Mouse (Mus musculus) MEL (cell line): ENCODE measurements around the gene Sox1. TPM values are rescaled to one million over a fixed set of nuclear protein-coding genes. Genes with fewer than 3 reads are reported as not detected.

Source experiments
- DNase-seq: peaks from one replicate; pipeline ENCODE4 v3.0.0; 2011; ENCODE audit warnings: low read depth, low spot score
- H3K27ac ChIP-seq: 2 replicates; pipeline ENCODE4 v1.5.1; 2012; ENCODE audit warnings: low read depth, mild to moderate bottlenecking, control low read depth, low read length, moderate library complexity; ENCODE audit not compliant: control insufficient read depth
- H3K27me3 ChIP-seq, 2 experiments: fragments of 150-350 bp in 1 of 2; sonication (generic) in 1 of 2; 2 replicates each; pipeline ENCODE4 v1.6.1; 2012; ENCODE audit warnings: low read length in 2 of 2, mild to moderate bottlenecking in 2 of 2, improper control_type of control experiment in 1 of 2, moderate library complexity in 1 of 2; ENCODE audit not compliant: insufficient read depth in 2 of 2, control insufficient read depth in 1 of 2
- H3K36me3 ChIP-seq, 2 experiments: 2 replicates each; pipeline ENCODE4 v1.6.1; 2012 to 2014; ENCODE audit warnings: low read length in 2 of 2, improper control_type of control experiment in 1 of 2, inconsistent platforms in 1 of 2, mild to moderate bottlenecking in 1 of 2; ENCODE audit not compliant: insufficient read depth in 2 of 2, control insufficient read depth in 1 of 2
- H3K4me1 ChIP-seq, 2 experiments: fragments of 150-350 bp in 1 of 2; sonication (generic) in 1 of 2; 2 replicates each; pipeline ENCODE4 v1.6.1; 2012; ENCODE audit warnings: low read length in 2 of 2, improper control_type of control experiment in 1 of 2, mild to moderate bottlenecking in 1 of 2; ENCODE audit not compliant: insufficient read depth in 2 of 2, control insufficient read depth in 1 of 2
- H3K4me3 ChIP-seq, 2 experiments: fragments of 150-350 bp in 1 of 2; sonication (generic) in 1 of 2; 2 replicates each; pipeline ENCODE4 v1.5.1; 2012; ENCODE audit warnings: low read depth in 2 of 2, low read length in 2 of 2, mild to moderate bottlenecking in 2 of 2, moderate library complexity in 2 of 2, control low read depth in 1 of 2, improper control_type of control experiment in 1 of 2; ENCODE audit not compliant: control insufficient read depth in 1 of 2, insufficient read depth in 1 of 2
- H3K79me2 ChIP-seq: 2 replicates; pipeline ENCODE4 v1.6.1; 2012; ENCODE audit warnings: mild to moderate bottlenecking, low read length, moderate library complexity; ENCODE audit not compliant: control insufficient read depth, poor library complexity, insufficient read depth
- H3K9ac ChIP-seq: 2 replicates; pipeline ENCODE4 v1.6.1; 2012; ENCODE audit warnings: low read depth, mild to moderate bottlenecking, control low read depth, low read length, moderate library complexity; ENCODE audit not compliant: control insufficient read depth, poor library complexity, severe bottlenecking
- H3K9me3 ChIP-seq: fragments of 150-350 bp; sonication (generic); replicated peaks from 2 replicates; pipeline ENCODE4 v1.6.1; 2012; ENCODE audit warnings: mild to moderate bottlenecking, low read length, improper control_type of control experiment, moderate library complexity; ENCODE audit not compliant: insufficient read depth
- BHLHE40 ChIP-seq: IDR thresholded peaks from 2 replicates; pipeline ENCODE4 v1.6.1; 2012; ENCODE audit warnings: low read depth, mild to moderate bottlenecking, inconsistent platforms, low read length, improper control_type of control experiment, borderline replicate concordance
- CHD1 ChIP-seq: IDR thresholded peaks from 2 replicates; pipeline ENCODE4 v1.6.1; 2012; ENCODE audit warnings: low read depth, mild to moderate bottlenecking, inconsistent platforms, low read length, improper control_type of control experiment
- CHD2 ChIP-seq: IDR thresholded peaks from 2 replicates; pipeline ENCODE4 v1.6.1; 2011; ENCODE audit warnings: low read length, improper control_type of control experiment
- CTCF ChIP-seq, 3 experiments: IDR thresholded peaks in 2 of 3; conservative IDR thresholded peaks in 1 of 3; 2 replicates each; pipeline ENCODE4 v1.5.1; 2011 to 2012; ENCODE audit warnings: low read length in 3 of 3, low read depth in 2 of 3, mild to moderate bottlenecking in 2 of 3, improper control_type of control experiment in 1 of 3, inconsistent platforms in 1 of 3, mixed read lengths in 1 of 3, moderate library complexity in 1 of 3; ENCODE audit not compliant: control insufficient read depth in 1 of 3, insufficient read depth in 1 of 3, poor library complexity in 1 of 3, severe bottlenecking in 1 of 3
- E2F4 ChIP-seq: IDR thresholded peaks from 2 replicates; pipeline ENCODE4 v1.6.1; 2011; ENCODE audit warnings: low read depth, low read length, improper control_type of control experiment, borderline replicate concordance
- ELF1 ChIP-seq: IDR thresholded peaks from 2 replicates; pipeline ENCODE4 v1.6.1; 2014; ENCODE audit warnings: low read depth, mild to moderate bottlenecking, inconsistent platforms, low read length, improper control_type of control experiment, moderate library complexity
- EP300 ChIP-seq, 2 experiments: IDR thresholded peaks; 2 replicates each; pipeline ENCODE4 v1.6.1; 2011; ENCODE audit warnings: improper control_type of control experiment in 2 of 2, low read length in 2 of 2, low read depth in 1 of 2, mild to moderate bottlenecking in 1 of 2
- ETS1 ChIP-seq: IDR thresholded peaks from 2 replicates; pipeline ENCODE4 v1.6.1; 2012; ENCODE audit warnings: low read depth, mild to moderate bottlenecking, inconsistent platforms, low read length, improper control_type of control experiment, moderate library complexity
- GATA1 ChIP-seq: IDR thresholded peaks from 2 replicates; pipeline ENCODE4 v1.6.1; 2011; ENCODE audit warnings: low read depth, low read length, improper control_type of control experiment
- JUND ChIP-seq: IDR thresholded peaks from 2 replicates; pipeline ENCODE4 v1.6.1; 2011; ENCODE audit warnings: low read depth, mild to moderate bottlenecking, improper control_type of control experiment, low read length
- MAZ ChIP-seq: IDR thresholded peaks from 2 replicates; pipeline ENCODE4 v1.6.1; 2012; ENCODE audit warnings: low read depth, mild to moderate bottlenecking, inconsistent platforms, low read length, improper control_type of control experiment
- MXI1 ChIP-seq: IDR thresholded peaks from 2 replicates; pipeline ENCODE4 v1.6.1; 2011; ENCODE audit warnings: mild to moderate bottlenecking, low read depth, low read length, improper control_type of control experiment
- MYB ChIP-seq: IDR thresholded peaks from 2 replicates; pipeline ENCODE4 v1.6.1; 2011; ENCODE audit warnings: mild to moderate bottlenecking, low read depth, low read length, improper control_type of control experiment
- MYC ChIP-seq: IDR thresholded peaks from 2 replicates; pipeline ENCODE4 v1.6.1; 2011; ENCODE audit warnings: low read depth, mild to moderate bottlenecking, low read length, improper control_type of control experiment, moderate library complexity
- POLR2A ChIP-seq, 2 experiments: IDR thresholded peaks; 2 replicates each; pipeline ENCODE4 v1.6.1; 2011 to 2012; ENCODE audit warnings: low read length in 2 of 2, mild to moderate bottlenecking in 2 of 2, control low read depth in 1 of 2, improper control_type of control experiment in 1 of 2, low read depth in 1 of 2, moderate library complexity in 1 of 2; ENCODE audit not compliant: control insufficient read depth in 1 of 2, insufficient read depth in 1 of 2, poor library complexity in 1 of 2
- POLR2AphosphoS5 ChIP-seq: IDR thresholded peaks from 2 replicates; pipeline ENCODE4 v1.6.1; 2012; ENCODE audit warnings: low read depth, borderline replicate concordance, mild to moderate bottlenecking, inconsistent platforms, low read length, moderate library complexity, mixed read lengths
- RAD21 ChIP-seq: IDR thresholded peaks from 2 replicates; pipeline ENCODE4 v1.6.1; 2011; ENCODE audit warnings: mild to moderate bottlenecking, low read depth, low read length, improper control_type of control experiment
- RCOR1 ChIP-seq: IDR thresholded peaks from 2 replicates; pipeline ENCODE4 v1.6.1; 2012; ENCODE audit warnings: low read depth, mild to moderate bottlenecking, inconsistent platforms, low read length, improper control_type of control experiment
- SIN3A ChIP-seq: IDR thresholded peaks from 2 replicates; pipeline ENCODE4 v1.6.1; 2012; ENCODE audit warnings: low read length, improper control_type of control experiment, inconsistent platforms
- SMC3 ChIP-seq: IDR thresholded peaks from 2 replicates; pipeline ENCODE4 v1.6.1; 2011; ENCODE audit warnings: low read depth, low read length, improper control_type of control experiment
- TBP ChIP-seq: IDR thresholded peaks from 2 replicates; pipeline ENCODE4 v1.8.0; 2011; ENCODE audit warnings: low read depth, low read length, improper control_type of control experiment
- TCF12 ChIP-seq: IDR thresholded peaks from 2 replicates; pipeline ENCODE4 v1.6.1; 2014; ENCODE audit warnings: low read depth, mild to moderate bottlenecking, inconsistent platforms, low read length, improper control_type of control experiment, moderate library complexity
- USF1 ChIP-seq: IDR thresholded peaks from 2 replicates; pipeline ENCODE4 v1.6.1; 2014; ENCODE audit warnings: low read depth, mild to moderate bottlenecking, inconsistent platforms, low read length, improper control_type of control experiment, moderate library complexity
- USF2 ChIP-seq, 2 experiments: IDR thresholded peaks; 2 replicates each; pipeline ENCODE4 v1.6.1; 2011 to 2012; ENCODE audit warnings: improper control_type of control experiment in 2 of 2, low read length in 2 of 2, borderline replicate concordance in 1 of 2, inconsistent platforms in 1 of 2, low read depth in 1 of 2, mild to moderate bottlenecking in 1 of 2; ENCODE audit not compliant: insufficient read depth in 1 of 2
- ZKSCAN1 ChIP-seq: IDR thresholded peaks from 2 replicates; pipeline ENCODE4 v1.6.1; 2012; ENCODE audit warnings: low read depth, mild to moderate bottlenecking, inconsistent platforms, low read length, improper control_type of control experiment, moderate library complexity
- polyA plus RNA-seq, 2 experiments: library from polyadenylated mRNA; stranded (reverse) in 1 of 2; unstranded in 1 of 2; fragments of >175 nt in 1 of 2; fragments of >200 nt in 1 of 2; gene quantifications; 2 replicates each; pipeline versions ENCODE4 v1.2.1 to v1.2.4; 2012; ENCODE audit warnings: low replicate concordance in 2 of 2, low read depth in 1 of 2; ENCODE audit not compliant: insufficient read length in 2 of 2, insufficient read depth in 1 of 2, missing spikeins in 1 of 2
- total RNA-seq: library from RNA; depleted of rRNA; stranded (reverse); fragments of 300-350 nt; gene quantifications from 2 replicates; pipeline ENCODE4 v1.2.3, GENCODE M21; 2012

The Sox1 gene
- total and polyA plus RNA-seq, 3 experiments = not detected

DNA sequence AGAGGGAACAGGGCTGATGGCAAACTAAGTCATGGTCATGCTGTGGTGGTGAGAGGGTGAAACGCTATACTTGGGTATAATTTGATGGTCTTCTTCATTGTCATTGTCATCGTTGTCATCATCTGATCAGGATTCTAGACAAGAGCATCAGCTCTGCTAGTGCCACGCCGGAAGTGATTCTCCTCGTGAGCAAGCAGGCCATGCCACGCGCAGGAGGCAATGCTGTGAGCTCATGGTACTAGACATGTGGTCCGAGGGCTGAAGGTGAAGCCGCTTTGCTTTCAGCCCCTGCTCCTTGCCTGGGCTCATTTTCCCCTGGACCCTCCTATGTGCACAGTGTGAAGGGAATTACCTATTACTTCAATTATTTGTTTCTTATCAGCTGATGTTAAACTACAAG lies 32.3 kb downstream of the Sox1 start:
- Histone ChIP-seq H3K79me2 (no peaks in the 10 kb centered on the region), H3K4me1 (no peaks in the 10 kb centered on the region), H3K9ac (no peak overlapping the region), H3K4me3 (no peak overlapping the region), H3K27me3 (no peaks in the 10 kb centered on the region), H3K9me3 (no peaks in the 10 kb centered on the region), H3K36me3 (no peaks in the 10 kb centered on the region)
- TF ChIP-seq ZKSCAN1 (no peak), CHD1 (no peak), ETS1 (no peak), MYC (no peak), GATA1 (no peak), ELF1 (no peak), JUND (no peak), SMC3 (no peak), MAZ (no peak), MYB (no peak), E2F4 (no peak), POLR2A (IDR thresholded peaks at IDR 0.05; ENCODE audit: control insufficient read depth in 1 of 2, insufficient read depth in 1 of 2, low read depth in 1 of 2, low read length in 2 of 2, poor library complexity in 1 of 2) (no peak), CHD2 (no peak), SIN3A (no peak), USF2 (IDR thresholded peaks at IDR 0.05; ENCODE audit: borderline replicate concordance in 1 of 2, insufficient read depth in 1 of 2, low read depth in 1 of 2, low read length in 2 of 2) (no peak), RAD21 (no peak), RCOR1 (no peak), POLR2AphosphoS5 (no peak), TCF12 (no peak), MXI1 (no peak)
- TF ChIP-seq, all 39 proteins: peak for 0
- H3K27ac ChIP-seq = no peak overlapping the region
- DNase-seq = no peak

DNA sequence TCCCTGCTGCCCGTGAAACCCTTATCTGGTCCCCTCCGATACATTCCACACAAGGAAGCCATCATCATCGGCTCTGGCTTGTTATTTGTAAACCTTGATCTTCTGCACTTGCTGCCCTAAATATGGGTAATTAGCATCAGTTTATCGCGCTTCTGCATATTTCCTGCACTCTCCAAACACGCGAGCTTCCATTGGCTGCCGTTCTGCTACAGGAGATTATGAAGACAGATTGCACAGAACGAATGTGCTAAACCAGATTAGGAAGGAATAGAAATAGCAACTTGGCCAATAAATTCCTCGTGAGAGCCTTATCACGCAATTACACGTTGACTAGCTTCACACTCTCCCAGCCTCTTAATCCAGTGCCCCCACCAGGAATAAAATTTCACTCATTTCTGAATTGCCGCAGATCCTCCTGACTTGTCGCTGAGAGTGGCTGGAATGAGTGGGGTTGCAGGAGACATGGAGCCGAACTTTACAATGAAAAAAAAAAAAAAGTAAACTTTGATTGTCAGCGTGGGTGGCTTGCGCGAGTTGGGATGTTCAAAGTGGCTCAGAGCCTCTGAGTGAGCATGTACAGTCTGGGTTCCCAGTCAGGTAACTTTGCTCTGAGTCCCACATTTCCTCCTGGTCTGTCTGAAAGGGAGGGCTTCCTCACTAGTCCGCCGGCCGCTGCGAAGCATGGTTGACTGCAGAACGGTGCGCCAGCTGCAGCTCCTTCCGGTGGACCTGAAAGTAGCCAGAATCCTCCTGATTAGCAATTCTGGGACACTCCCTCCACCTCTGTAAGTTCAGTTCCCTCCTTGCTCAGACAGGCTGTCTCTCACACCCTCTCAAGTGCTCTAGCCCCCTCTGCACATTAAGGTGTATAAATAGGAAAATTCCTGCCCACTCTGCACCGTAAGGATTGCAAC lies 33.0 kb downstream of the Sox1 start:
- no peak for DNase-seq
- no peaks in the 10 kb centered on the region for H3K9me3 ChIP-seq
- H3K4me3 ChIP-seq = no peak overlapping the region
- H3K9ac ChIP-seq = no peak overlapping the region
- H3K79me2 ChIP-seq = no peaks in the 10 kb centered on the region
- H3K27ac ChIP-seq = no peak overlapping the region
- no peaks in the 10 kb centered on the region for H3K4me1 ChIP-seq
- H3K36me3 ChIP-seq = no peaks in the 10 kb centered on the region
- TF ChIP-seq SIN3A = no peak
- TF ChIP-seq TBP = no peak
- no peak for TF ChIP-seq EP300 (IDR thresholded peaks at IDR 0.05; ENCODE audit: low read depth in 1 of 2, low read length in 2 of 2)
- no peak for TF ChIP-seq SMC3
- TF ChIP-seq RCOR1 = no peak
- no peak for TF ChIP-seq MYC
- TF ChIP-seq MYB = no peak
- TF ChIP-seq USF1 = no peak
- no peak for TF ChIP-seq CTCF (IDR thresholded peaks at IDR 0.05 in 2 of 3, conservative IDR thresholded peaks at IDR 0.05 in 1 of 3; ENCODE audit: control insufficient read depth in 1 of 3, insufficient read depth in 1 of 3, low read depth in 2 of 3, low read length in 3 of 3, poor library complexity in 1 of 3, severe bottlenecking in 1 of 3)
- no peak for TF ChIP-seq BHLHE40
- no peaks in the 10 kb centered on the region for H3K27me3 ChIP-seq
